Mouse (Mus musculus) testis, postnatal 14 days (tissue): ENCODE measurements around the gene Ttc22.

Experiments
- DNase-seq: peaks from one replicate; pipeline ENCODE4 v3.0.0; 2021; ENCODE audit warnings: low spot score

Ttc22 gene

GRCm38 (mm10) chr4:106615637-106616036 is 6.6 kb upstream of the Ttc22 start:
- peak; percentile 56 for DNase-seq

DNA sequence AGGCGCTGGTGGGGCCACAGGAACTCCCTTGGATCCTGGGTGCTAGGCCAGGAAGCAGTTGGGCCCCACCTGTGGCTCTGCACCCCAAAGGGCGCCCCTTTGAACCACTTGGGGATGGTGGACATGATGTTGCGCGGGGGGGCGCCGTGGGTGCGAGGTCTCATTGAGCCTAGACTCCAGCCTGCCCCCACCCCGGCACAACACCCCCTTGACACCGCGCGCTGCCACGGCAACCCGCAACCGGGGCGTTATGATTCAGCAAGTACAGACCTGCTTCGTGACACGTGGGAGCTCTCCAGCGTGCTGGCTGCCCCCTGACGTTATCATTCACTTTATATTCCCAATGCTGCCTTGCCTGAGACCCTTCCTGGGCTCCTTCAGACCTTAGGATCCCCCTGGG is 5.2 kb upstream of the Ttc22 start, which contains the start of gene Lexm:
Gene Lexm, minus strand, starts transcription at position 186 of the 400 bp plus-strand sequence.
- no peak for DNase-seq

DNA sequence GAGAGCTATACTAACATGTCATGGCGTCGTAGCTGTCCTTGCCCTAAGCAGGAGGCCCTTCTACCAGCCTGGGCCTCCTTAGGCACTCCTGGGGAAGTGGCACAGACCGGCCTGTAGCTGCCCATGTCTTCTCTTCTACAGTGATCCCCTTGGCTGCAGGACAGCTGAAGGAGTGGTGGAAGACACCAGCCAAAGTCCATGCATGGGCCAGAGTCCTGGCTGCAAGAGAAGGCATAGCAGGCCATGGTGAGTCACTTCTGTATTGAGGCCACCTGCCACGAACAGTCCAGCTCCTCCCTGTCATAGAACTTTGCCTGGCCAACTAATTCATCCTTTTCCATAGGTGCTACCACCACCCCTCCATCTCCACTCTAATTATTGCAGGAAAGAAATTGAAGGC is 3.3 kb upstream of the Ttc22 start:
- DNase-seq, result no peak

GRCm38 (mm10) chr4:106621428-106621827 is 804 bp upstream of the Ttc22 start:
- no peak for DNase-seq

DNA sequence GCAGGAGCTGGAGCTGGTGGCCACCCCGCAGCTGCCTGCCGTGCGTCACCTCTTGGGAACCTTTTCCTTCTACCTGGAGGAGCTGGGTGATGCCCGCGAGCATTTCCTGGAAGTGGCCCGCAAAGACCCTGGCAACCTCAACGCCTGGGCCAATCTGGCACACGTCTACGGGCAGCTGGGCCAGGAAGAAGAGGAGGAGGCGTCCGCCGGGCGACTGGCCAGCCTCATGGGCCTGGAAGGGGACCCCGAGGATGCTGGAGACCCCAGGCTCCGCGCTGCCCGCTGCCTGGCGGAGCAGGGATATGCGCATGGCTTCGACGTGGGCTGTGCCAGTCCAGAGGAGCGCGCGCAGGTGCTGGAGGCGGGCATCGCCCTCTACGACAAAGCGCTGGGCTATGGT is 480 bp downstream of the Ttc22 start:
- DNase-seq, result no peak

DNA sequence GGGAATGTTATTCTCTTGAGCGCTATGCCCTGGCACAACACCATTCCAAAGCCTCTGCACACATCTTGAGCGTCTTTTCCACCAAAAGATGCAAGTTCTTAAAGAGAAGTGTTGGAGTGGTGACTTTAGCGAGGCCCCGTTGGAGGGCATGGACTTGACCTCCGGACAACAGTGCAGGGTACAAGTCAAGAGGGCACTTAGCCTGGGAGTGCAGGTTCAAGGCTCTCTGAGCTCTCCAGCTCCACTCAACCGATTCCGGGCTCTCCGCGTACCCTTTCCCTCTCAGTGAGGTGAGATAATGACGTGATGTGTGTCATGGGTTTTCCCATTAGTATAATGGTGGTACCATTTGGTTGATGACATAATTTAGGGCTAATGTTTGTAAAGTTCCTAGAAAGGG is 2.0 kb downstream of the Ttc22 start:
- DNase-seq, result no peak

DNA sequence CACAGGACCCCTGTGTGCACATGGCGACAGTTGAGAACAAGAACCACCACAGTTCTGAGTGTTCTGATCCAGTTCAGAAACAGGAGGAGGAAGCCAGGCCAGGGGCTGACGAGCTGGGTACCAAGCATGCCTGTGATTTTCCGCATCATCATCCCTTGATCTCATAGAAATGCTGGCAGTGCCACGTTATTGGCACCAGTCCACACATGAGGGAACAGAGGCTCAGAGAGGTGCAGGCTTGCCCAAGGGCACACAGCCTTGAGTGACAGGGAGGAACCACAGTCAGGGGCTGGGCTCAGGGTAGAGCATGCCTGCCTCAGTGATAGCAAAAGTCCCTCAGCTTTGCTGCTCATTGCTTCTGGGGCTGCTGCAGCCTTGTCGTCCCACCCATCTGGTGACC is 5.6 kb downstream of the Ttc22 start:
- DNase-seq, result no peak

- DNase-seq, result no peak
Observed at GRCm38 (mm10) chr4:106628650-106629360, 6.6 kb downstream of the Ttc22 start.

- DNase-seq, result no peak
Observed at GRCm38 (mm10) chr4:106629374-106629773, 7.1 kb downstream of the Ttc22 start.

GRCm38 (mm10) chr4:106630333-106631220 is 8.3 kb downstream of the Ttc22 start:
- DNase-seq, result no peak

DNA sequence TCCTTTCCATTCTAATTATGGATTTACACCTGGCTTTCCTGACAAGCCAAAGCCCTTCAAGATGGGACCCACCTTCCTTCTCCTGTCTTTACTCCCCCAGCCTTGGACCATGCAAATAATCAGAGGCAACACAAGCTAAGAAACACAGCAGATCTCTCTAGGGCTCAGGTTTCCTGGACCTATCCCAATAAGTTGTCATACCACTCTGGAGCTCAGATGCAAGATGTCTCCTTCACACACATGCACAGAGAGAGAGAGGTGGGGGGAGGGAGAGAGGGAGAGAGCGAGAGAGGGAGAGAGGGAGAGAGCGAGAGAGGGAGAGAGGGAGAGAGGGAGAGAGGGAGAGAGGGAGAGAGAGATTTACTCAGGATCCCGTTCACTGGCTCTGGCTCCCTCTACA is 10.1 kb downstream of the Ttc22 start:
- no peak for DNase-seq

- no peak for DNase-seq
Observed at GRCm38 (mm10) chr4:106633281-106634085, 11.3 kb downstream of the Ttc22 start.

GRCm38 (mm10) chr4:106634086-106634479 is 11.9 kb downstream of the Ttc22 start:
- no peak for DNase-seq

DNA sequence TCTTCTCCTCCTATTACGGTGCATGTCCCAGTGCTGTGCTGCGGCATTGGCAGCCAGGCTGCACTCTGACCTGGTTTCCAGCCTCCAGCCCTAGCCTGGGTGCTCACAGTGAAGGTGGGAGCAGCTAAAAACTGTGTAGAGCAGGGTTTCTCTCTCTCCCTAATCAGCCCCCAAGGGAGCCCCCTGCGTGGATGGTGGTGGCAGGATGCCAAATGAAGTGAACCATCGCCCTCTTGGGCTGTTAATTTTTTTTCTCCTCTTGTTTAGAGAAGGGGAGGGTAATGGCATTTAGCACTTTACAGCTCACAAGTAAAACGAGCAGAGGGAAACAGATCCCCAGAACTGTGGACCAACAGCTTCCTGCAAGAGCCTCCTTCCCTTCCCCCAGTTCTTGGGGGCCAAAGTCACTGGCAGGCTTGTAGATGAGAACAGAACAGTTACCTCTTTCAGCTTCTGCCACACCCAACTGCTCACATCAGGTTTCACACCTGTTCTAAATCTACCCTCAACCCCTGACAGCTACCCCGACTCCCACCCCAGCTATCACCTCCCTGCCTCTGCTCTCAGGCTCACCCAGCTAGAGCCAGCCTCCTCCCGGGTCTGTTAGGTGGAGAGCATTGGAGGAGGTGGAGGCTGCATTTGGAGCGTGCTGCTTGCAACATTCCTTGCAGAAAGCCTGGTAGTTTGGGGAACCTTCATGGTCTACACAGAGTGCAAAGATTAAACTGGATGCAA is 21.4 kb downstream of the Ttc22 start:
- DNase-seq, result no peak

DNA sequence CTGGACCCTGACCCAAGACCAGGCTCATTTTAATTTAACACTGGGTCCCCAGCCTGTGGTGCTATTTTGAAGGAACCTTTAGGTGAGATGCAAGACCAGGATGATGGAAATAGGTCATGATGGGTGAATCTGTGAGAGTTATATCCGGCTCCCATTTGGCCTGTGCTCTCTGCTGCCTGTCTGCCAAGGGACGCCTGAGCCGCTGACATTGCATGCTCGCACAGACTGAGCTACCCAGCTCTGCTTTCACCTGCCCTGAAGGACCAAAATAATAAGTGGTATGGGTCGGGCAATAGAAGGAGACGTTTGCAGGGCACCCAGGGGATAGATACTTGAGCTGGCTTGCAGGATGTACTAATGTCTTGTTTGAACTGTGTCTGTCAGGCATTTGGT is 22.0 kb downstream of the Ttc22 start:
- DNase-seq, result no peak

GRCm38 (mm10) chr4:106645797-106646196 is 23.6 kb downstream of the Ttc22 start:
- DNase-seq, result no peak

- no peak for DNase-seq
Observed at GRCm38 (mm10) chr4:106647137-106647536, 24.9 kb downstream of the Ttc22 start.

GRCm38 (mm10) chr4:106650833-106651527 is 28.7 kb downstream of the Ttc22 start, which contains the start of gene Pars2:
Pars2 (plus strand) TSS chr4:106651069.
- peak; percentile 97 for DNase-seq

DNA sequence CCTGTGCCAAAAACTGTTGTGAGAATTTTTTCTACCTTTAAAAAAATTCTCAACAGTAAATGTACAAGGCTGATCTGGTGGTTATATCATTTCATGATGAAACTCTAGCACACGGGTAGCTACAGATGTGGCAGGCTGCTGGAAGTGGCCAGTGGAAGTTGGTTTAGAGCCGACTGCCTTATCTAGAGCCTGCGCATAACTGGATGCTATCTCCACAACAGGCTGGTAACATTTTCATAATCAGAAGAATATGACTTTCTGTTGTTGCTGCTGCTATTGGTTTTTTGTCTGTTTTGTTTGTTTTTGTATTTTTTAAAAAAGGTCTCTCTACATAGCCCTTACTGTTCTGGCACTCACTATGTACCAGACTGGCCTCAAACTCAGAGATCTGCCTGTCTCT is 30.3 kb downstream of the Ttc22 start:
- DNase-seq, result no peak

GRCm38 (mm10) chr4:106653051-106653450 is 30.8 kb downstream of the Ttc22 start:
- no peak for DNase-seq

GRCm38 (mm10) chr4:106655681-106656080 is 33.4 kb downstream of the Ttc22 start:
- no peak for DNase-seq
